Mouse (Mus musculus) gastrocnemius, postnatal 10 days (tissue): ENCODE results near the gene Lrrc4b. TPM values are rescaled to one million over a fixed set of nuclear protein-coding genes. Genes with fewer than 3 reads are reported as not detected.

Experiments
- DNase-seq: peaks from one replicate; pipeline ENCODE4 v3.0.0; 2021; ENCODE audit warnings: mixed read lengths
- total RNA-seq, 2 experiments: library from RNA; stranded (reverse); gene quantifications; 2 replicates each; pipeline ENCODE4 v1.2.3; 2021

Lrrc4b gene
- total RNA-seq, 2 experiments from 2014 or later, result 1.9 to 2.5 TPM

GRCm38 (mm10) chr7:44437188-44437587 is 8.4 kb downstream of the Lrrc4b start:
- DNase-seq, result no peak

- no peak for DNase-seq
These were observed 9.1 kb downstream of the Lrrc4b start for GRCm38 (mm10) chr7:44437933-44438332.

- no peak for DNase-seq
These were observed 10.9 kb downstream of the Lrrc4b start for GRCm38 (mm10) chr7:44439696-44440095.

GRCm38 (mm10) chr7:44440479-44440878 is 11.7 kb downstream of the Lrrc4b start:
- no peak for DNase-seq

GRCm38 (mm10) chr7:44441180-44441579 is 12.4 kb downstream of the Lrrc4b start:
- no peak for DNase-seq

- DNase-seq, result no peak
These were observed 12.9 kb downstream of the Lrrc4b start for GRCm38 (mm10) chr7:44441648-44442109.

- no peak for DNase-seq
These were observed 13.6 kb downstream of the Lrrc4b start for GRCm38 (mm10) chr7:44442407-44442821.

- DNase-seq, result no peak
These were observed 14.7 kb downstream of the Lrrc4b start for GRCm38 (mm10) chr7:44443268-44444173.

- no peak for DNase-seq
These were observed 16.2 kb downstream of the Lrrc4b start for GRCm38 (mm10) chr7:44444886-44445527.

- DNase-seq, result no peak
These were observed 16.7 kb downstream of the Lrrc4b start for GRCm38 (mm10) chr7:44445528-44445923.

- DNase-seq, result no peak
These were observed 17.4 kb downstream of the Lrrc4b start for GRCm38 (mm10) chr7:44446070-44446855.

GRCm38 (mm10) chr7:44453256-44453655 is 24.4 kb downstream of the Lrrc4b start:
- DNase-seq, result no peak

- DNase-seq, result no peak
These were observed 27.5 kb downstream of the Lrrc4b start for GRCm38 (mm10) chr7:44456302-44456701.

- DNase-seq, result no peak
These were observed 31.2 kb downstream of the Lrrc4b start for GRCm38 (mm10) chr7:44460067-44460466.

GRCm38 (mm10) chr7:44460767-44461502 is 32.1 kb downstream of the Lrrc4b start:
- no peak for DNase-seq

GRCm38 (mm10) chr7:44461503-44462217 is 32.8 kb downstream of the Lrrc4b start:
- DNase-seq, result no peak

GRCm38 (mm10) chr7:44462218-44463055 is 33.6 kb downstream of the Lrrc4b start:
- peak; percentile 66 for DNase-seq

GRCm38 (mm10) chr7:44463056-44463425 is 34.2 kb downstream of the Lrrc4b start:
- no peak for DNase-seq

- DNase-seq, result no peak
These were observed 34.9 kb downstream of the Lrrc4b start for GRCm38 (mm10) chr7:44463556-44464225.

GRCm38 (mm10) chr7:44464511-44464910 is 35.7 kb downstream of the Lrrc4b start:
- DNase-seq, result no peak
